Mouse (Mus musculus): ENCODE results near the gene Olfr1388.

DNA sequence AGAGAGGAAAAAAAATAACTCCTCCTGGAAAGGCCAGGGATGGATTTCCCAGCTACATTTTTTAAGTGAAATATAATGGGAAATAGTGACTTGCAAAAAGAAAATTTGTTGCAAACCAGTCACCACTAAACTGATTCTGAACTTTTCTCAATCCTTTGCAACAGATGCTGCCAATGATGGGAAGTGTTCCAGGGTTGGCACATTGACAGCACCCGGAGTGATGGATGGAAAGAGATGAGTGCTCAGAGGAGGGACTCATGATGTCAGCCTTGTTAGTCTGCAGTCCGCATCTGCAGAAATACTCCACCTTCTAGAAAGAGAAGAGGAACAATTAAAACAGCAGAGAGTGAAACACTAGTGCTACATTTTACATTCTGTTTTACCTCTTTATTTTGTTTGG is 6.8 kb upstream of the Olfr1388 start:
- no peak for TF ChIP-seq POLR2A (IDR thresholded peaks at IDR 0.05; ENCODE audit: insufficient read depth, low read length)
- TF ChIP-seq CTCF (IDR thresholded peaks at IDR 0.05; ENCODE audit: low read depth, low read length) = no peak
- no peak for TF ChIP-seq EP300 (IDR thresholded peaks at IDR 0.05; ENCODE audit: insufficient read depth, low read depth, low read length)
